Mouse (Mus musculus) liver, postnatal 0 days (tissue): ENCODE results near the gene Bcl2. TPM values are rescaled to one million over a fixed set of nuclear protein-coding genes. Genes with fewer than 3 reads are reported as not detected.

ENCODE experiments used
- ATAC-seq: fragments of 200-750 bp; cut with Nextera tagmentation; 2 replicates; pipeline ENCODE4 v1.8.0; 2017; ENCODE audit warnings: mild to moderate bottlenecking, moderate library complexity
- DNase-seq: peaks from one replicate; pipeline ENCODE4 v3.0.0-alpha.2; 2016
- H3K27ac ChIP-seq: fragments of 300-500 bp; sonication (generic); 2 replicates; pipeline ENCODE4 v1.5.1; 2014; ENCODE audit warnings: antibody characterized with exemption, moderate library complexity, mild to moderate bottlenecking, low read depth
- H3K27me3 ChIP-seq: fragments of 300-500 bp; sonication (generic); 2 replicates; pipeline ENCODE4 v1.6.1; 2014; ENCODE audit warnings: low read length, control low read depth, mixed read lengths; ENCODE audit not compliant: insufficient read depth
- H3K36me3 ChIP-seq: fragments of 300-500 bp; sonication (generic); replicated peaks from 2 replicates; pipeline ENCODE4 v1.6.1; 2014; ENCODE audit warnings: mild to moderate bottlenecking, control low read depth, low read length, moderate library complexity, mixed read lengths; ENCODE audit not compliant: insufficient read depth
- H3K4me1 ChIP-seq: fragments of 300-500 bp; sonication (generic); 2 replicates; pipeline ENCODE4 v1.6.1; 2014; ENCODE audit warnings: antibody characterized with exemption, mild to moderate bottlenecking, control low read depth; ENCODE audit not compliant: insufficient read depth
- H3K4me2 ChIP-seq: fragments of 300-500 bp; sonication (generic); 2 replicates; pipeline ENCODE4 v1.6.1; 2014; ENCODE audit warnings: low read depth, mild to moderate bottlenecking, low read length, moderate library complexity, mixed read lengths
- H3K4me3 ChIP-seq: fragments of 300-500 bp; sonication (generic); 2 replicates; pipeline ENCODE4 v1.5.1; 2014; ENCODE audit warnings: low read depth, low read length
- H3K9ac ChIP-seq: fragments of 300-500 bp; sonication (generic); replicated peaks from 2 replicates; pipeline ENCODE4 v1.6.1; 2014; ENCODE audit warnings: mild to moderate bottlenecking, moderate library complexity
- H3K9me3 ChIP-seq: fragments of 300-500 bp; sonication (generic); 2 replicates; pipeline ENCODE4 v1.6.1; 2016; ENCODE audit warnings: mild to moderate bottlenecking, control low read depth, low read length, mixed read lengths
- CTCF ChIP-seq: sonication (generic); IDR thresholded peaks from 2 replicates; pipeline ENCODE4 v1.5.1; 2016; ENCODE audit warnings: antibody characterized with exemption, low read depth
- EP300 ChIP-seq: IDR thresholded peaks from 2 replicates; pipeline ENCODE4 v1.6.1; 2016; ENCODE audit warnings: antibody characterized with exemption, low read depth, mild to moderate bottlenecking
- WGBS: fragments of 180-500 bp; shearing (Covaris S2); extraction: QIAGEN DNeasy Blood & Tissue Kit; methylation state at CpG from one replicate; pipeline ENCODE4 v1.1.7; 2014; ENCODE audit not compliant: insufficient replicate concordance; 5-methylcytosine and 5-hydroxymethylcytosine counted together
- polyA plus RNA-seq: library from polyadenylated mRNA; unstranded; fragments of >200 nt; fragmentation: Nextera tagmentation; extraction: Ambion mirVana; gene quantifications from 2 replicates; pipeline ENCODE4 v1.2.1, GENCODE M21; 2015

Gene Bcl2
- polyA plus RNA-seq, 1 experiment from 2014 or later = 0.83 TPM

DNA sequence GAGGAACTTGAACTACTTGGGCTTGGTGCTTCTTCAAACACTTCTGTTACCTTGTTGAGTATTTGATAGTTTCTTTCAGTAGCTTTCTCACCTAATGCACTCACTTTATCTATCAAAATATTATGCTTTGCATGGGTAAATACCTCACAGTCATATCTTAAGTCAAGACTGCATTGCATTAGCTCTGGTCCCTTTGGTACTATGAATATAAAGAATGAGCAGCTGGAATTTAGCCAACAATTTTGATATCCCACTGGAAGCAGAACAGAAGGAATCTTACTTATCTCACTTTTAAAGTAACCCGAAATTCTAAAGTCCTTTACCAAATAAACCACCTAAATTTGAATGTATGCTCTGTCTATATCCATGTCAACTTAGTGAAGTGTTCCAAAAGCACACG, 83.1 kb downstream of the Bcl2 start:
- Histone ChIP-seq H3K9ac (no peak overlapping the region), H3K27ac (no peak overlapping the region), H3K4me3 (no peak overlapping the region), H3K27me3 (no peaks in the 10 kb centered on the region), H3K9me3 (no peaks in the 10 kb centered on the region), H3K36me3 (no peaks in the 10 kb centered on the region), H3K4me1 (0 out of 2 replicates have a peak, but pooled peaks cover 7% of the 10 kb centered on the region), H3K4me2 (no peak overlapping the region)
- no peak for DNase-seq
- 48% methylated on average over 2 of the region's 2 CpGs for WGBS
- TF ChIP-seq EP300 = no peak
- no peak for TF ChIP-seq CTCF
- ATAC-seq = no peak

DNA sequence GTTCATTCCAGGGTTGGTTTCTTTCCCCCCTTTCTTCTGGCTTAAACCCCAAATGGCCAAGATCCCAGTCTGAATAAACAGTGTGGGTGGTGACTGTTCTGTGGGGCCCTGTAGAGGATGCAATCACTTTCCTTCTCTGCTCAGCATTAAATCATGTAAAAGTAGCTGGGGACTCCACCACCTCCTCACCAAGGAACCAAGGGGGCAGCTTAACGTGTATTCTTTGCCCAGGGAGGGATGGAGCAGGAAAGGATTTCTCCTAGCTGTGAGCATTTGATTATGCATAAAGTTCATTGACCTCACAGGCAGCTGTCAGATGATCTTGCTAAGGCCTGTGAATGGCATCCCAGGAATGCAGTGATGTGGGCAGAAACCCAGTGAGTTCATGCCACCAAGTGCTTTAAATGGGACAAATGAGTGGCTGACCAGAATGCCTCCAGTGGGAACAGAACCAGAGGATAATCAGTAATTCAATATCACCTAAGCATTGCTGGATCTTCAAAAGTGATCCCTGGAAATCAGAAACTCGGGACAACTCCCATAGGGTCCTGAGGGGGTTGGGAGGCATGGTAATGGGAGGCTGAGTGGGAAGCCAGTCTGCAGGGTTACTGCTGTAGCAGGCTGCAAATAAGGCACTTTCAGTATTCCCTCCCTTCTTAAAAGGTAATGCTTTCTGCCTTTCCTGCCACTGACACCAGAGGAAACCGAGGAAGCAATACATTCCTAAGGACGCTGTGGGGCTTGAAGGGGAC, 84.0 kb downstream of the Bcl2 start:
- no peaks in the 10 kb centered on the region for H3K9me3 ChIP-seq
- TF ChIP-seq EP300 (no peak), CTCF (no peak)
- ATAC-seq (0 out of 2 replicates have a peak, but pooled peaks have one; percentile 40), DNase-seq (no peak)
- H3K4me3 ChIP-seq = no peak overlapping the region
- WGBS = 44% methylated on average over 4 of the region's 4 CpGs
- H3K4me1 ChIP-seq = 0 out of 2 replicates have a peak, but pooled peaks cover 7% of the 10 kb centered on the region
- H3K27me3 ChIP-seq = no peaks in the 10 kb centered on the region
- H3K4me2 ChIP-seq = no peak overlapping the region
- no peaks in the 10 kb centered on the region for H3K36me3 ChIP-seq
- 0 out of 2 replicates have a peak overlapping the region, but pooled peaks have one; percentile 52 for H3K27ac ChIP-seq
- no peak overlapping the region for H3K9ac ChIP-seq

DNA sequence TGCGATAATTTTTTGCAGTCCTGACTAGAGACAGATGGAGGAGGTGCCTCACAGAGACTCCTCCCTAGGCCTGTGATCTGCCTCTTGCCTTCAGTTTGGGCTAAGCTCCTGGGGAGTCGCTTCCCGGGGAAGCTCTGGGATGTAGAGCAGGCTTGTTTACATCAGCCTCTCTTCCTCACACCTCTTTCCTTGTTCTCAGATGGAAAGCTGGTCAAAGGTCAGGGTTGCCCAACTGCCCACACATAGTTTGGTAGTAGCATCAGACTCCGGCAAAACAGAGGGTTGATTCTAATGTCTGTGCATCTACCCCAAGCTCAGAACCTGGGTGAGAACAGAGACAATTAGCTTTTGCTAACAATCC, 84.6 kb downstream of the Bcl2 start:
- Histone ChIP-seq H3K9ac (no peak overlapping the region), H3K27me3 (no peaks in the 10 kb centered on the region), H3K27ac (peak overlapping the region; percentile 52; the same call in 1 of the 2 replicates), H3K9me3 (no peaks in the 10 kb centered on the region), H3K4me3 (no peak overlapping the region), H3K4me2 (no peak overlapping the region), H3K4me1 (0 out of 2 replicates have a peak, but pooled peaks cover 7% of the 10 kb centered on the region), H3K36me3 (no peaks in the 10 kb centered on the region)
- ATAC-seq (peak; percentile 80), DNase-seq (peak; percentile 30)
- 43% methylated on average over 4 of the region's 4 CpGs for WGBS
- no peak for TF ChIP-seq EP300
- no peak for TF ChIP-seq CTCF

DNA sequence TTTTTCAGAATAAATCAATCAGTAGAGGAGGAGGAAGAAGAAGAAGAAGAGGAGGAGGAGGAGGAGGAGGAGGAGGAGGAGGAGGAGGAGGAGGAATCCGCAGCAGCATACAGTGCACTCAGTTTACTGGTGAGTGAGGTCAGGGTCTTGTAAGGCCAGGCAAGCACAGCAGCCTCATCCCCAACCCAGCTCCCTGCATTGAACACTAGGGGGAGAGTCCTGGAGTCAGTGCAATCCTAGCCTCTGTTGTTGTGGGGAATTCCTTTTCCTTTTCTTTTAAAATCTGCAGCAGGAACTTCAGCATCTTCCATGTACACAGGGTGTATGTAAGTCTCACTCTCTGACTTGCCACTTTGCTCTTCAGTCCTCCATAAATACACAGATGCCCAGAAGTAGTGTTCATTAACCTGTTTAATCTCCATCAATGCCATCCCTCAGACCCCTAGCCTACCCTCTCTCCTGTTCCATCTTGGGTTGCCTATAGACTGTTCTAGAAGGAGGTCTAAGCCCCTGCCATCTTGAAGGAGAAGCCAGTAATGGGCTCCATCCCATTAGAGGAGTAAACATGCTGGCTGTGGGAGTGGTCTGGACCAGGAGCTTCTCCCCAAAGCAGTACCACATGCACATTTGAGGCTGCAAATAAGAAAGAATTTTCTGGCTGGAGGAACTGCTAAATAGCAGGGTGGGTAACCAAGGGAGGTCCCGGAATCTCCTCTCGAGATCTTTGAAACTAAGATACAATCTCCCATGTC, 85.2 kb downstream of the Bcl2 start:
- ATAC-seq = no peak
- Histone ChIP-seq H3K36me3 (no peaks in the 10 kb centered on the region), H3K9me3 (no peaks in the 10 kb centered on the region), H3K4me3 (no peak overlapping the region), H3K4me1 (0 out of 2 replicates have a peak, but pooled peaks cover 7% of the 10 kb centered on the region), H3K9ac (no peak overlapping the region), H3K4me2 (no peak overlapping the region), H3K27ac (no peak overlapping the region), H3K27me3 (no peaks in the 10 kb centered on the region)
- TF ChIP-seq EP300 (no peak), CTCF (peak; percentile 56)
- WGBS = 48% methylated on average over 3 of the region's 3 CpGs
- DNase-seq = no peak

DNA sequence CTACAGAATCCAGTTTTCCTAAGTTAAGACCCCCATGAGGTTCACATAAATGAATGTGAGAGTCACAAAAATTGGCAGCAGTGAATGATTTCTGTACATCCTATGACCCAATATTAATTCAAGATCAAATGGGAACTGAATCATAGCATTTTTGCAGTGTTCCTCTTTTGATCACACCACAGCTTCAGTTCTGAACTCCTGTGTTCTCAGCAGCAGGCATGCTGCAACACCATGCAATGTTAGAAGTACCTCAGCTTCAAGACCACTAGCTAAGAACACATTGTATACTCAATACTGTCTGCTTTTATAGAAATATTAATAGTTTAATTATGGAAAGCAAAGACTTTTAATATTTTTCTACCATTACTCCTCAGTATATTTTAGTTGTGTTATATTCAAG, 85.8 kb downstream of the Bcl2 start:
- Histone ChIP-seq H3K9me3 (no peaks in the 10 kb centered on the region), H3K4me1 (0 out of 2 replicates have a peak, but pooled peaks cover 7% of the 10 kb centered on the region), H3K27me3 (no peaks in the 10 kb centered on the region), H3K9ac (no peak overlapping the region), H3K36me3 (no peaks in the 10 kb centered on the region), H3K4me3 (no peak overlapping the region), H3K27ac (no peak overlapping the region), H3K4me2 (no peak overlapping the region)
- no peak for DNase-seq
- ATAC-seq = no peak
- TF ChIP-seq EP300 = no peak
- TF ChIP-seq CTCF = no peak

DNA sequence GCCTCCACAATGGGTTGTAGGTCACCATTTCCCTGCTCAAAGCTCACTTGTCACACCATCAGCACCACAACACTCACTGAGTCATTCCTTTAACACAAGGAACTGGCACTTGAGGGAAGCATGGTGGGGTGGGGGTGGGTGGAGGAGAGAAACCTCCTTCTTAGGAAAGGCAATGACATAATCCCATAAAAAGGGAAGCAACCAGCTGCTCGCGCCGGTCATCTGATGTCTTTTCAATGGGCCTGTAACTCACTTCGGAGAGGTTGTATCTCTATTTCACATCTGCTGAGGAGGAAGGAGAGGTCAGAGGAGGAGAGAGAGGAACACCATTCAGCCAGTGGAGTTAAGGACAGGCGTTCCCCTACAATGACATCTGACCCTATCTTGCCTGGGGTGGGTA, 86.8 kb downstream of the Bcl2 start:
- Histone ChIP-seq H3K9ac (no peak overlapping the region), H3K36me3 (no peaks in the 10 kb centered on the region), H3K4me2 (no peak overlapping the region), H3K27ac (no peak overlapping the region), H3K27me3 (no peaks in the 10 kb centered on the region), H3K4me1 (0 out of 2 replicates have a peak, but pooled peaks cover 7% of the 10 kb centered on the region), H3K4me3 (no peak overlapping the region), H3K9me3 (no peaks in the 10 kb centered on the region)
- TF ChIP-seq CTCF = no peak
- no peak for TF ChIP-seq EP300
- ATAC-seq (peak; percentile 22), DNase-seq (peak; percentile 19)
- 30% methylated on average over 5 of the region's 5 CpGs for WGBS
